Mouse (Mus musculus): ENCODE results near the gene Pikfyve.

- no peak for TF ChIP-seq EP300 (IDR thresholded peaks at IDR 0.05; ENCODE audit: insufficient read depth, low read depth, low read length)
- no peak for TF ChIP-seq POLR2A (IDR thresholded peaks at IDR 0.05; ENCODE audit: insufficient read depth, low read depth, low read length)
These were observed 30.4 kb upstream of the Pikfyve start for GRCm38 (mm10) chr1:65156111-65156510.
